Mouse (Mus musculus) embryonic facial prominence, embryonic 14.5 days (tissue): ENCODE measurements at regions not wholly inside any gene's neighbourhood (a gene's known extent, or its start where the extent isn't known, plus 50 kb on each side); places are given as distances from the start of the nearest gene placed in this dataset.

Source experiments
- ATAC-seq: fragments of 200-750 bp; cut with Nextera tagmentation; 2 replicates; pipeline ENCODE4 v1.8.0; 2017; ENCODE audit warnings: low read depth, moderate number of reproducible peaks, moderate TSS enrichment
- DNase-seq: peaks from one replicate; pipeline ENCODE4 v3.0.0-alpha.2; 2015; ENCODE audit warnings: low spot score
- H3K27ac ChIP-seq: fragments of 300-500 bp; sonication (generic); replicated peaks from 2 replicates; pipeline ENCODE4 v1.5.1; 2014; ENCODE audit warnings: low read depth, mild to moderate bottlenecking, low read length, moderate library complexity
- H3K27me3 ChIP-seq: fragments of 300-500 bp; sonication (generic); replicated peaks from 2 replicates; pipeline ENCODE4 v1.6.1; 2014; ENCODE audit warnings: low read length; ENCODE audit not compliant: control insufficient read depth, insufficient read depth
- H3K36me3 ChIP-seq: fragments of 300-500 bp; sonication (generic); 2 replicates; pipeline ENCODE4 v1.6.1; 2014; ENCODE audit warnings: low read length, mixed read lengths; ENCODE audit not compliant: control insufficient read depth, insufficient read depth
- H3K4me1 ChIP-seq: fragments of 300-500 bp; sonication (generic); 2 replicates; pipeline ENCODE4 v1.6.1; 2014; ENCODE audit warnings: antibody characterized with exemption, low read length; ENCODE audit not compliant: control insufficient read depth, insufficient read depth
- H3K4me2 ChIP-seq: fragments of 300-500 bp; sonication (generic); 2 replicates; pipeline ENCODE4 v1.6.1; 2014; ENCODE audit warnings: low read depth, mild to moderate bottlenecking, low read length, moderate library complexity, mixed read lengths
- H3K4me3 ChIP-seq: fragments of 300-500 bp; sonication (generic); 2 replicates; pipeline ENCODE4 v1.5.1; 2014; ENCODE audit warnings: low read depth, mild to moderate bottlenecking, low read length
- H3K9ac ChIP-seq: fragments of 300-500 bp; sonication (generic); 2 replicates; pipeline ENCODE4 v1.6.1; 2014; ENCODE audit warnings: low read depth, mild to moderate bottlenecking, low read length, moderate library complexity, mixed read lengths
- H3K9me3 ChIP-seq: fragments of 300-500 bp; sonication (generic); 2 replicates; pipeline ENCODE4 v1.6.1; 2016; ENCODE audit warnings: low read length; ENCODE audit not compliant: control insufficient read depth
- WGBS: fragments of 180-500 bp; shearing (Covaris S2); extraction: QIAGEN DNeasy Blood & Tissue Kit; methylation state at CpG from one replicate; pipeline ENCODE4 v1.1.7; 2014; 5-methylcytosine and 5-hydroxymethylcytosine counted together

GRCm38 (mm10) chr8:107851236-107852043 is 91.0 kb upstream of the Zfhx3 start:
- Histone ChIP-seq H3K9me3 (no peaks in the 10 kb centered on the region), H3K9ac (no peak overlapping the region), H3K4me1 (peaks cover 14% of the 10 kb centered on the region), H3K4me3 (no peak overlapping the region), H3K36me3 (no peaks in the 10 kb centered on the region), H3K27ac (0 out of 2 replicates have a peak overlapping the region, but pooled peaks have one; percentile 8), H3K27me3 (no peaks in the 10 kb centered on the region), H3K4me2 (no peak overlapping the region)
- DNase-seq (no peak), ATAC-seq (no peak)
- 48% methylated on average over 17 of the region's 17 CpGs for WGBS

GRCm38 (mm10) chr8:107859770-107860169 is 82.7 kb upstream of the Zfhx3 start:
- Histone ChIP-seq H3K4me1 (peaks cover 8% of the 10 kb centered on the region; the same call in 1 of the 2 replicates), H3K4me2 (no peak overlapping the region), H3K36me3 (no peaks in the 10 kb centered on the region), H3K27ac (no peak overlapping the region), H3K9ac (no peak overlapping the region), H3K9me3 (no peaks in the 10 kb centered on the region), H3K4me3 (no peak overlapping the region), H3K27me3 (no peaks in the 10 kb centered on the region)
- 76% methylated on average over 4 of the region's 4 CpGs for WGBS
- ATAC-seq (peak; percentile 26; the same call in 1 of the 2 replicates), DNase-seq (no peak)

- H3K9me3 ChIP-seq: no peaks in the 10 kb centered on the region
- 43% methylated on average over 4 of the region's 4 CpGs for WGBS
- no peaks in the 10 kb centered on the region for H3K36me3 ChIP-seq
- no peak overlapping the region for H3K4me2 ChIP-seq
- H3K9ac ChIP-seq: no peak overlapping the region
- peaks cover 12% of the 10 kb centered on the region; the same call in 1 of the 2 replicates for H3K4me1 ChIP-seq
- no peak overlapping the region for H3K4me3 ChIP-seq
- peak; percentile 40 for DNase-seq
- H3K27me3 ChIP-seq: no peaks in the 10 kb centered on the region
- no peak overlapping the region for H3K27ac ChIP-seq
- ATAC-seq: no peak
These were observed 82.2 kb upstream of the Zfhx3 start for GRCm38 (mm10) chr8:107860251-107860650.

GRCm38 (mm10) chr8:107864802-107865651 is 77.4 kb upstream of the Zfhx3 start:
- no peak overlapping the region for H3K4me3 ChIP-seq
- H3K36me3 ChIP-seq: no peaks in the 10 kb centered on the region
- WGBS: 33% methylated on average over 14 of the region's 14 CpGs
- DNase-seq (no peak), ATAC-seq (no peak)
- H3K9ac ChIP-seq: no peak overlapping the region
- H3K4me2 ChIP-seq: peak overlapping the region; percentile 13; the same call in 1 of the 2 replicates
- H3K27me3 ChIP-seq: no peaks in the 10 kb centered on the region
- no peaks in the 10 kb centered on the region for H3K9me3 ChIP-seq
- no peak overlapping the region for H3K27ac ChIP-seq
- H3K4me1 ChIP-seq: peaks cover 20% of the 10 kb centered on the region; the same call in 1 of the 2 replicates

GRCm38 (mm10) chr8:107865744-107866143 is 76.7 kb upstream of the Zfhx3 start:
- Histone ChIP-seq H3K9me3 (no peaks in the 10 kb centered on the region), H3K9ac (no peak overlapping the region), H3K27ac (no peak overlapping the region), H3K4me1 (peaks cover 17% of the 10 kb centered on the region; the same call in 1 of the 2 replicates), H3K4me2 (no peak overlapping the region), H3K27me3 (no peaks in the 10 kb centered on the region), H3K4me3 (no peak overlapping the region), H3K36me3 (no peaks in the 10 kb centered on the region)
- ATAC-seq (no peak), DNase-seq (no peak)
- WGBS: 24% methylated on average over 4 of the region's 4 CpGs

GRCm38 (mm10) chr8:107871718-107872117 is 70.7 kb upstream of the Zfhx3 start:
- Histone ChIP-seq H3K9ac (no peak overlapping the region), H3K36me3 (no peaks in the 10 kb centered on the region), H3K4me2 (no peak overlapping the region), H3K4me3 (no peak overlapping the region), H3K27ac (no peak overlapping the region), H3K9me3 (no peaks in the 10 kb centered on the region), H3K4me1 (peaks cover under 1% of the 10 kb centered on the region; the same call in 1 of the 2 replicates), H3K27me3 (no peaks in the 10 kb centered on the region)
- 52% methylated on average over 15 of the region's 15 CpGs for WGBS
- DNase-seq (no peak), ATAC-seq (no peak)

GRCm38 (mm10) chr8:107872121-107872520 is 70.3 kb upstream of the Zfhx3 start:
- no peaks in the 10 kb centered on the region for H3K9me3 ChIP-seq
- WGBS: 75% methylated on average over 11 of the region's 11 CpGs
- H3K4me2 ChIP-seq: no peak overlapping the region
- no peaks in the 10 kb centered on the region for H3K27me3 ChIP-seq
- DNase-seq (no peak), ATAC-seq (no peak)
- H3K4me1 ChIP-seq: no peaks in the 10 kb centered on the region
- H3K27ac ChIP-seq: no peak overlapping the region
- no peak overlapping the region for H3K4me3 ChIP-seq
- no peaks in the 10 kb centered on the region for H3K36me3 ChIP-seq
- no peak overlapping the region for H3K9ac ChIP-seq

GRCm38 (mm10) chr8:107876455-107876854 is 66.0 kb upstream of the Zfhx3 start:
- Histone ChIP-seq H3K4me3 (no peak overlapping the region), H3K9me3 (no peaks in the 10 kb centered on the region), H3K36me3 (no peaks in the 10 kb centered on the region), H3K4me1 (no peaks in the 10 kb centered on the region), H3K9ac (no peak overlapping the region), H3K4me2 (no peak overlapping the region), H3K27me3 (no peaks in the 10 kb centered on the region), H3K27ac (no peak overlapping the region)
- WGBS: 55% methylated on average over 2 of the region's 2 CpGs
- no peak for ATAC-seq
- DNase-seq: no peak
